Mouse (Mus musculus) hindbrain, embryonic 13.5 days (tissue): Measurements from ENCODE around the gene Olfm2. TPM values are rescaled to one million over a fixed set of nuclear protein-coding genes. Genes with fewer than 3 reads are reported as not detected.

Experiments
- ATAC-seq: fragments of 200-750 bp; cut with Nextera tagmentation; 2 replicates; pipeline ENCODE4 v1.8.0; 2017; ENCODE audit warnings: moderate TSS enrichment; ENCODE audit not compliant: low FRiP score
- H3K27ac ChIP-seq: fragments of 300-500 bp; sonication (generic); 2 replicates; pipeline ENCODE4 v1.5.1; 2015; ENCODE audit warnings: inconsistent platforms, mild to moderate bottlenecking, moderate library complexity
- H3K27me3 ChIP-seq: fragments of 300-500 bp; sonication (generic); 2 replicates; pipeline ENCODE4 v1.6.1; 2015; ENCODE audit warnings: mild to moderate bottlenecking, inconsistent platforms
- H3K36me3 ChIP-seq: fragments of 300-500 bp; sonication (generic); 2 replicates; pipeline ENCODE4 v1.6.1; 2015; ENCODE audit warnings: mild to moderate bottlenecking, inconsistent platforms
- H3K4me1 ChIP-seq: fragments of 300-500 bp; sonication (generic); replicated peaks from 2 replicates; pipeline ENCODE4 v1.6.1; 2015; ENCODE audit warnings: inconsistent platforms
- H3K4me2 ChIP-seq: fragments of 300-500 bp; sonication (generic); 2 replicates; pipeline ENCODE4 v1.6.1; 2015; ENCODE audit warnings: inconsistent platforms, mild to moderate bottlenecking, moderate library complexity
- H3K4me3 ChIP-seq: fragments of 300-500 bp; sonication (generic); 2 replicates; pipeline ENCODE4 v1.5.1; 2015; ENCODE audit warnings: mild to moderate bottlenecking, inconsistent platforms
- H3K9ac ChIP-seq: fragments of 300-500 bp; sonication (generic); 2 replicates; pipeline ENCODE4 v1.6.1; 2015; ENCODE audit warnings: mild to moderate bottlenecking, inconsistent platforms
- H3K9me3 ChIP-seq: fragments of 300-500 bp; sonication (generic); 2 replicates; pipeline ENCODE4 v1.6.1; 2016; ENCODE audit warnings: inconsistent platforms
- WGBS: fragments of 180-500 bp; shearing (Covaris S2); methylation state at CpG from one replicate; pipeline ENCODE4 v1.1.7; 2015; 5-methylcytosine and 5-hydroxymethylcytosine counted together
- polyA plus RNA-seq: library from polyadenylated mRNA; unstranded; fragments of >200 nt; fragmentation: Nextera tagmentation; extraction: Ambion mirVana; gene quantifications from 2 replicates; pipeline ENCODE4 v1.2.1, GENCODE M21; 2015

The Olfm2 gene
- 133 and 145 TPM in 2 replicates for polyA plus RNA-seq

- Histone ChIP-seq H3K4me3 (peak within 1 kb of the TSS; percentile 71), H3K27ac (peak within 1 kb of the TSS; percentile 70), H3K27me3 (peaks cover 33% of the 10 kb centered on the region), H3K9me3 (no peaks in the 10 kb centered on the region), H3K9ac (peak within 1 kb of the TSS; percentile 87), H3K4me2 (peak within 1 kb of the TSS; percentile 78), H3K36me3 (no peaks in the 10 kb centered on the region), H3K4me1 (peaks cover 38% of the 10 kb centered on the region)
- ATAC-seq = peak; percentile 63
- whole genome bisulfite sequencing = 3% methylated on average over 32 of the region's 50 CpGs
Measured at GRCm38 (mm10) chr9:20746017-20746660, at the start of gene Olfm2. Gene Olfm2, minus strand, starts transcription at chr9:20746349.

- Histone ChIP-seq H3K4me3 (no peak overlapping the region), H3K4me2 (no peak overlapping the region), H3K36me3 (no peaks in the 10 kb centered on the region), H3K27ac (peak overlapping the region; percentile 66), H3K9ac (peak overlapping the region; percentile 39), H3K9me3 (no peaks in the 10 kb centered on the region), H3K4me1 (0 out of 2 replicates have a peak, but pooled peaks cover 9% of the 10 kb centered on the region), H3K27me3 (no peaks in the 10 kb centered on the region)
- WGBS = 28% methylated on average over 7 of the region's 7 CpGs
- peak; percentile 90 for ATAC-seq
Measured at GRCm38 (mm10) chr9:20794108-20794806, 48.1 kb upstream of the Olfm2 start.

- 79% methylated on average over 3 of the region's 3 CpGs for WGBS
- ATAC-seq = no peak
Measured at GRCm38 (mm10) chr9:20790345-20790744, 44.2 kb upstream of the Olfm2 start.

GRCm38 (mm10) chr9:20789651-20790050 is 43.5 kb upstream of the Olfm2 start:
- no peak overlapping the region for H3K4me2 ChIP-seq
- no peaks in the 10 kb centered on the region for H3K9me3 ChIP-seq
- H3K27ac ChIP-seq = no peak overlapping the region
- ATAC-seq = no peak
- no peak overlapping the region for H3K4me3 ChIP-seq
- H3K27me3 ChIP-seq = no peaks in the 10 kb centered on the region
- 76% methylated on average over 3 of the region's 4 CpGs for WGBS
- 0 out of 2 replicates have a peak, but pooled peaks cover 9% of the 10 kb centered on the region for H3K4me1 ChIP-seq
- H3K9ac ChIP-seq = no peak overlapping the region
- H3K36me3 ChIP-seq = no peaks in the 10 kb centered on the region

More at GRCm38 (mm10) chr9:20790345-20790744, 44.2 kb upstream of the Olfm2 start:
- no peaks in the 10 kb centered on the region for H3K27me3 ChIP-seq
- no peaks in the 10 kb centered on the region for H3K9me3 ChIP-seq
- no peak overlapping the region for H3K4me2 ChIP-seq
- H3K4me1 ChIP-seq = 0 out of 2 replicates have a peak, but pooled peaks cover 9% of the 10 kb centered on the region
- no peaks in the 10 kb centered on the region for H3K36me3 ChIP-seq
- H3K27ac ChIP-seq = no peak overlapping the region
- H3K4me3 ChIP-seq = no peak overlapping the region
- H3K9ac ChIP-seq = no peak overlapping the region

GRCm38 (mm10) chr9:20787992-20788391 is 41.8 kb upstream of the Olfm2 start:
- H3K4me1 ChIP-seq = no peaks in the 10 kb centered on the region
- H3K9me3 ChIP-seq = no peaks in the 10 kb centered on the region
- H3K4me3 ChIP-seq = no peak overlapping the region
- H3K36me3 ChIP-seq = no peaks in the 10 kb centered on the region
- WGBS = 76% methylated on average over 8 of the region's 8 CpGs
- no peak overlapping the region for H3K9ac ChIP-seq
- H3K27me3 ChIP-seq = no peaks in the 10 kb centered on the region
- ATAC-seq = no peak
- no peak overlapping the region for H3K4me2 ChIP-seq
- no peak overlapping the region for H3K27ac ChIP-seq

GRCm38 (mm10) chr9:20785055-20785454 is 38.9 kb upstream of the Olfm2 start:
- H3K4me2 ChIP-seq = no peak overlapping the region
- WGBS = 88% methylated on average over 6 of the region's 6 CpGs
- 0 out of 2 replicates have a peak, but pooled peaks cover 5% of the 10 kb centered on the region for H3K9me3 ChIP-seq
- no peak overlapping the region for H3K27ac ChIP-seq
- H3K4me1 ChIP-seq = no peaks in the 10 kb centered on the region
- no peak overlapping the region for H3K4me3 ChIP-seq
- ATAC-seq = no peak
- no peaks in the 10 kb centered on the region for H3K36me3 ChIP-seq
- H3K27me3 ChIP-seq = no peaks in the 10 kb centered on the region
- no peak overlapping the region for H3K9ac ChIP-seq

GRCm38 (mm10) chr9:20781286-20781685 is 35.1 kb upstream of the Olfm2 start:
- Histone ChIP-seq H3K27me3 (no peaks in the 10 kb centered on the region), H3K4me3 (no peak overlapping the region), H3K4me1 (no peaks in the 10 kb centered on the region), H3K4me2 (no peak overlapping the region), H3K9ac (no peak overlapping the region), H3K36me3 (no peaks in the 10 kb centered on the region), H3K27ac (no peak overlapping the region), H3K9me3 (0 out of 2 replicates have a peak, but pooled peaks cover 5% of the 10 kb centered on the region)
- 84% methylated on average over 3 of the region's 3 CpGs for WGBS
- no peak for ATAC-seq

GRCm38 (mm10) chr9:20765274-20765673 is 19.1 kb upstream of the Olfm2 start:
- 0 out of 2 replicates have a peak, but pooled peaks cover 5% of the 10 kb centered on the region for H3K27me3 ChIP-seq
- no peak overlapping the region for H3K4me3 ChIP-seq
- no peak overlapping the region for H3K9ac ChIP-seq
- no peaks in the 10 kb centered on the region for H3K36me3 ChIP-seq
- H3K9me3 ChIP-seq = 0 out of 2 replicates have a peak, but pooled peaks cover under 1% of the 10 kb centered on the region
- H3K4me2 ChIP-seq = no peak overlapping the region
- peaks cover 8% of the 10 kb centered on the region for H3K4me1 ChIP-seq
- ATAC-seq = no peak
- H3K27ac ChIP-seq = no peak overlapping the region
- 89% methylated on average over 2 of the region's 2 CpGs for WGBS

- Histone ChIP-seq H3K4me3 (no peak overlapping the region), H3K36me3 (no peaks in the 10 kb centered on the region), H3K4me1 (peaks cover 8% of the 10 kb centered on the region), H3K27me3 (0 out of 2 replicates have a peak, but pooled peaks cover 5% of the 10 kb centered on the region), H3K4me2 (no peak overlapping the region), H3K9ac (no peak overlapping the region), H3K9me3 (0 out of 2 replicates have a peak, but pooled peaks cover 7% of the 10 kb centered on the region), H3K27ac (no peak overlapping the region)
- no peak for ATAC-seq
- 86% methylated on average over 1 of the region's 1 CpGs for WGBS
Measured at GRCm38 (mm10) chr9:20763099-20763498, 16.9 kb upstream of the Olfm2 start.

GRCm38 (mm10) chr9:20762197-20762961 is 16.2 kb upstream of the Olfm2 start:
- peak overlapping the region; percentile 52; the same call in 1 of the 2 replicates for H3K27ac ChIP-seq
- no peak overlapping the region for H3K4me2 ChIP-seq
- H3K4me1 ChIP-seq = peaks cover 8% of the 10 kb centered on the region
- no peaks in the 10 kb centered on the region for H3K36me3 ChIP-seq
- 53% methylated on average over 7 of the region's 7 CpGs for WGBS
- no peak overlapping the region for H3K9ac ChIP-seq
- H3K4me3 ChIP-seq = no peak overlapping the region
- ATAC-seq = peak; percentile 51
- H3K9me3 ChIP-seq = 0 out of 2 replicates have a peak, but pooled peaks cover 7% of the 10 kb centered on the region
- H3K27me3 ChIP-seq = 0 out of 2 replicates have a peak, but pooled peaks cover 5% of the 10 kb centered on the region

- H3K4me2 ChIP-seq = no peak overlapping the region
- H3K4me1 ChIP-seq = peaks cover 8% of the 10 kb centered on the region
- ATAC-seq = no peak
- 76% methylated on average over 3 of the region's 3 CpGs for WGBS
- no peaks in the 10 kb centered on the region for H3K36me3 ChIP-seq
- H3K27ac ChIP-seq = no peak overlapping the region
- no peak overlapping the region for H3K9ac ChIP-seq
- 0 out of 2 replicates have a peak, but pooled peaks cover 7% of the 10 kb centered on the region for H3K9me3 ChIP-seq
- H3K4me3 ChIP-seq = no peak overlapping the region
- no peaks in the 10 kb centered on the region for H3K27me3 ChIP-seq
Measured at GRCm38 (mm10) chr9:20761388-20761787, 15.2 kb upstream of the Olfm2 start.

GRCm38 (mm10) chr9:20760813-20761212 is 14.7 kb upstream of the Olfm2 start:
- no peak overlapping the region for H3K27ac ChIP-seq
- no peak for ATAC-seq
- 70% methylated on average over 12 of the region's 12 CpGs for WGBS

More at GRCm38 (mm10) chr9:20760813-20761212, 14.7 kb upstream of the Olfm2 start:
- no peak overlapping the region for H3K9ac ChIP-seq
- H3K9me3 ChIP-seq = 0 out of 2 replicates have a peak, but pooled peaks cover 7% of the 10 kb centered on the region
- peaks cover 8% of the 10 kb centered on the region for H3K4me1 ChIP-seq
- no peak overlapping the region for H3K4me2 ChIP-seq
- no peak overlapping the region for H3K4me3 ChIP-seq
- no peaks in the 10 kb centered on the region for H3K27me3 ChIP-seq
- H3K36me3 ChIP-seq = no peaks in the 10 kb centered on the region
